Mouse (Mus musculus) limb, embryonic 13.5 days (tissue): ENCODE measurements around the gene Nkrf. TPM values are rescaled to one million over a fixed set of nuclear protein-coding genes. Genes with fewer than 3 reads are reported as not detected.

Experiments used
- ATAC-seq: fragments of 200-750 bp; cut with Nextera tagmentation; 2 replicates; pipeline ENCODE4 v1.8.0; 2017; ENCODE audit warnings: low read depth, moderate number of reproducible peaks, moderate TSS enrichment; ENCODE audit not compliant: low FRiP score
- H3K27ac ChIP-seq: fragments of 300-500 bp; sonication (generic); 2 replicates; pipeline ENCODE4 v1.5.1; 2015; ENCODE audit warnings: inconsistent platforms, mild to moderate bottlenecking, moderate library complexity
- H3K27me3 ChIP-seq: fragments of 300-500 bp; sonication (generic); 2 replicates; pipeline ENCODE4 v1.6.1; 2015; ENCODE audit warnings: mild to moderate bottlenecking, inconsistent platforms
- H3K36me3 ChIP-seq: fragments of 300-500 bp; sonication (generic); 2 replicates; pipeline ENCODE4 v1.6.1; 2015; ENCODE audit warnings: inconsistent platforms, mild to moderate bottlenecking, moderate library complexity
- H3K4me1 ChIP-seq: fragments of 300-500 bp; sonication (generic); 2 replicates; pipeline ENCODE4 v1.6.1; 2015; ENCODE audit warnings: inconsistent platforms
- H3K4me2 ChIP-seq: fragments of 300-500 bp; sonication (generic); replicated peaks from 2 replicates; pipeline ENCODE4 v1.6.1; 2015; ENCODE audit warnings: inconsistent platforms, mild to moderate bottlenecking, moderate library complexity
- H3K4me3 ChIP-seq: fragments of 300-500 bp; sonication (generic); 2 replicates; pipeline ENCODE4 v1.5.1; 2015; ENCODE audit warnings: moderate library complexity, mild to moderate bottlenecking, inconsistent platforms
- H3K9ac ChIP-seq: fragments of 300-500 bp; sonication (generic); 2 replicates; pipeline ENCODE4 v1.6.1; 2015; ENCODE audit warnings: mild to moderate bottlenecking, inconsistent platforms
- H3K9me3 ChIP-seq: fragments of 300-500 bp; sonication (generic); 2 replicates; pipeline ENCODE4 v1.6.1; 2016; ENCODE audit warnings: inconsistent platforms
- WGBS: fragments of 180-500 bp; shearing (Covaris S2); methylation state at CpG from one replicate; pipeline ENCODE4 v1.1.7; 2015; 5-methylcytosine and 5-hydroxymethylcytosine counted together
- polyA plus RNA-seq: library from polyadenylated mRNA; unstranded; fragments of >200 nt; fragmentation: Nextera tagmentation; extraction: Ambion mirVana; gene quantifications from 2 replicates; pipeline ENCODE4 v1.2.1, GENCODE M21; 2015

Gene Nkrf
- 1.5 TPM in 2 replicates for polyA plus RNA-seq

DNA sequence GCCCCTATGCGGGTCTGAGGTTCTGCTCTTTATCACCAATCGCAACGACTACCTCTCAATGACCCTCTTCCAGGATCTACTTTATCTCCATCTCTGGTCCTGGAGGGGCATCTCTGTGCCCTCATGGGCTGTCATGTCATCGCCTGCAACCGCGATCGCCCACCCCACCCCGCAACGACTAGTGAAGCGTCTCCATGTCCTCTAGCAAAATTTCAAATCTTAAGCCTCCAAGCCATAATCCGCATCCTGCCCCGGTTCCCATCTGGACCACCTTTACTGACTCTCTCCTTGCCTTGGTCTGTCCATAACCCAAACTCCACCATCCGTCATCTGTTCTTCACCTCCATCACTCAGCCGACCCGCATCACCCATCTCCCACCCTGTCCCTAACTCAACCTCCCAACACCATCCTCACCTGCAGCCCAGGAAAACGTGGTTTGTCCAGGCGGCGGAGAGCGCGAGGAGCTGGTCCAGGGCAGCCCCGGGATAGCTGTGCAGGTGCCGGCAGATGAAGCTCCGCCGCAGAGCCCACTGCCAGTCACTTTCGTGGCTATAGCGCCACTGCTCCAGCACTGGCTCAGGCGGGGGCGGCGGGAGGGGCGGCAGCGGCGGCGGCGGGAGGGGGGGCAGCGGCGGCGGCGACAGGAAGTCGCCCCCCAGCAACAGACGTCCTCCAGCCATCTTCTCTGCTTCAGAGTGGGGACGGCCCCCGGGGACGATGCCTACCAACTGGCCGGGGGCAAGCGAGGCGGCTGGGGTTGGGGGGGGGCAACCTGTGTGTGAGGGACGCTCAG is at the start of gene Nkrf:
Gene Nkrf (minus strand): TSS at position 579 of the 794 bp plus-strand sequence.
- H3K9me3 ChIP-seq: no peaks in the 10 kb centered on the region
- peak; percentile 17; the same call in 1 of the 2 replicates for ATAC-seq
- H3K27me3 ChIP-seq: no peaks in the 10 kb centered on the region
- H3K9ac ChIP-seq: peak within 1 kb of the TSS; percentile 69
- peak within 1 kb of the TSS; percentile 55; the same call in 1 of the 2 replicates for H3K27ac ChIP-seq
- no peaks in the 10 kb centered on the region for H3K36me3 ChIP-seq
- H3K4me3 ChIP-seq: peak within 1 kb of the TSS; percentile 56
- WGBS: 23% methylated on average over 35 of the region's 47 CpGs
- 0 out of 2 replicates have a peak, but pooled peaks cover 3% of the 10 kb centered on the region for H3K4me1 ChIP-seq
- H3K4me2 ChIP-seq: peak within 1 kb of the TSS; percentile 72

DNA sequence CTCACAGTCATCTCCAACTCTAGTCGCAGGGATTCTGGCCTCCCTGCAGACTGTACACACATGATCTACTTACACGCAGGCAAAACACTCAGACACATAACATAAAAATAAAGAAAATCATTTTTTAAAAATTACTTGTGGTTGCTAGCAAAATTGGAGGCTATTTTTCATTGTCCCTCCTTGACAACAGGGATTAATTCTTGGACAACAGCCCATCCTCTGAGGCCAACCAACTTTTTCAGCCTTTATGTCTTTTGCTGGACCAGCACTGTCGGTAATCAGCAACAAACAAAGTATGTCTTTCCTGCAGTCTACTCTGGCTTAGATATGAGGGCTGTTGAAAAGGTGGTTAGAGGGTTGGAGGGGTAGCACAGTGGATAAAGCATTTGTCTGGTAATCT is 38.4 kb upstream of the Nkrf start:
- no peak overlapping the region for H3K4me2 ChIP-seq
- no peak overlapping the region for H3K27ac ChIP-seq
- peaks cover 14% of the 10 kb centered on the region for H3K36me3 ChIP-seq
- no peaks in the 10 kb centered on the region for H3K9me3 ChIP-seq
- H3K4me3 ChIP-seq: no peak overlapping the region
- H3K9ac ChIP-seq: no peak overlapping the region
- WGBS: 80% methylated on average over 3 of the region's 3 CpGs
- no peak for ATAC-seq
- H3K27me3 ChIP-seq: no peaks in the 10 kb centered on the region
- H3K4me1 ChIP-seq: no peaks in the 10 kb centered on the region

GRCm38 (mm10) chrX:36939806-36940413 is 37.2 kb upstream of the Nkrf start:
- Histone ChIP-seq H3K36me3 (peaks cover 14% of the 10 kb centered on the region), H3K4me1 (no peaks in the 10 kb centered on the region), H3K9ac (no peak overlapping the region), H3K4me2 (no peak overlapping the region), H3K27ac (no peak overlapping the region), H3K4me3 (no peak overlapping the region), H3K27me3 (no peaks in the 10 kb centered on the region), H3K9me3 (no peaks in the 10 kb centered on the region)
- no peak for ATAC-seq
- 80% methylated on average over 4 of the region's 4 CpGs for WGBS

DNA sequence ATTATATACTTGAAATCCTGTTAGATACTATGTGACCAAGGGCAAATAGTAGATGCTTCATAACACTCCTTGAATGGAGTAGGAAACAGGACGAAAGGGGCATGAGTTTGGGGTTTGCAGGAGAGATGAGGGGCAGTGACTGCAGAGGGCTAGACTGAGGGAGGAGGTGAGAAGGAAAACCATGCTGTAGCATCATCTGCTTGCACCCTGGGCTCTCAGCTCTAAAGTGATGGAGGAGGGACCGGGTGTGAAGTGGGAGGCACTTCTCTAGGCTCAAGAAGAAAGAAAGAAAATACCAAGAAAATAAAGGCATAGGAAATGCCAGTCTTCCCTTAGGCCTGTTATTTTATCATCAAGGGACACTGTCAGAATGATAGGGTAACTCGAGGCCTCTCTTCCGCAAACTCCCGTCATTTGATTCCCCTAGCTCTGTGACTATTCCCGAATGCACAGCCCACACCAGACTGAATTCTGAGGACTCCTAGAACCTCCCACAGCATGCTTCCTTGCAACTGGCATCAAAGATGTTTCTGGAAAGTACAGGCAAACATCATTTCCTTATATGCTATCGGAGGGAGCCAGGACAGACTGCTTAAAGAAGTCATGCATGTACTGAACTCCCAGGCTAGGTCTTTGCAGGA is 32.7 kb upstream of the Nkrf start:
- Histone ChIP-seq H3K4me2 (no peak overlapping the region), H3K4me1 (no peaks in the 10 kb centered on the region), H3K9me3 (no peaks in the 10 kb centered on the region), H3K27me3 (no peaks in the 10 kb centered on the region), H3K36me3 (peaks cover 5% of the 10 kb centered on the region; the same call in 1 of the 2 replicates), H3K27ac (no peak overlapping the region), H3K4me3 (no peak overlapping the region), H3K9ac (no peak overlapping the region)
- WGBS: 62% methylated on average over 7 of the region's 7 CpGs
- no peak for ATAC-seq

DNA sequence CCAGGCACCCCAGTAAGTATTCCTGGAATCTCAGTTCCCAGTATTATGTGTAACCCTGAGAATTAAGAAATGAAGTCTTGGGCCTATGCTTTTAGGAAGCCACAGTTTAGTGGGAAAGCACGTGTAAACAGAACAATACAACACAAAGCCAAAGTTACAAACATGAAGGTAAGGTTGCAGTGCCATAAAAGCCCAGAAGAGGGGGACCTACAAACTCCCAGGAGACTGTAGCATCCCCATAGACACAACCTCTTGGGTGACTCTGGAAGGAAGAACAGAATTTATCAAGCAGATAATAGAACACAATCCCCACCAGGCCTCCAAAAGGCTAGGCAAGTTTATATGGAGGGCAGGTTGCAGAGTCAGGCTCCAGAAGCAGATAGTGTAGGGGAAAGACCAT is 27.9 kb upstream of the Nkrf start:
- Histone ChIP-seq H3K27me3 (no peaks in the 10 kb centered on the region), H3K27ac (no peak overlapping the region), H3K4me1 (no peaks in the 10 kb centered on the region), H3K9me3 (no peaks in the 10 kb centered on the region), H3K4me2 (no peak overlapping the region), H3K36me3 (peaks cover 11% of the 10 kb centered on the region), H3K9ac (no peak overlapping the region), H3K4me3 (no peak overlapping the region)
- no peak for ATAC-seq
- 52% methylated on average over 1 of the region's 1 CpGs for WGBS

GRCm38 (mm10) chrX:36929694-36930093 is 27.0 kb upstream of the Nkrf start:
- Histone ChIP-seq H3K4me2 (no peak overlapping the region), H3K27me3 (no peaks in the 10 kb centered on the region), H3K9ac (no peak overlapping the region), H3K9me3 (no peaks in the 10 kb centered on the region), H3K4me1 (no peaks in the 10 kb centered on the region), H3K27ac (no peak overlapping the region), H3K36me3 (peaks cover 11% of the 10 kb centered on the region), H3K4me3 (no peak overlapping the region)
- WGBS: 76% methylated on average over 4 of the region's 4 CpGs
- ATAC-seq: no peak

DNA sequence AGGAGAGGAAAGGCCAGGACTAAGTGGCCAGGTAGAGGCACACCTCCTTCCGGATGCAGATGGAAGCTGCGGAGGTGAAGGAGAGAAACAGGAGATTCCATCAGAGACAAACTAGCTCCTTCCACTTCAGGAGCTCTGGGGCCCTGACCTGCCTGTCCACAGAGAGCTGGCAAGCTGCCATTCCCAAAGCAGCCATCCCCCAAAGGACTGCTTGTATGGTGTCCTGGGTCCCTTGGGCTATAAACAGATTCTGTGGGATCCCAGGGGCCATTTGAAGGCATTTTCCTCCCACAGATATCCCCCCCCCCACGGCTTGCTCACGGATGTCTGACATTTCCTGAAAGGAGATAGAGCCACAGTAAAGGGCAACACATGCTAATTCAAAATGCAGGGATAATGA is 26.1 kb upstream of the Nkrf start:
- WGBS: 73% methylated on average over 4 of the region's 4 CpGs
- H3K4me3 ChIP-seq: no peak overlapping the region
- H3K9ac ChIP-seq: no peak overlapping the region
- H3K9me3 ChIP-seq: no peaks in the 10 kb centered on the region
- H3K36me3 ChIP-seq: peaks cover 11% of the 10 kb centered on the region
- no peaks in the 10 kb centered on the region for H3K27me3 ChIP-seq
- no peak for ATAC-seq
- no peaks in the 10 kb centered on the region for H3K4me1 ChIP-seq
- no peak overlapping the region for H3K27ac ChIP-seq
- no peak overlapping the region for H3K4me2 ChIP-seq

DNA sequence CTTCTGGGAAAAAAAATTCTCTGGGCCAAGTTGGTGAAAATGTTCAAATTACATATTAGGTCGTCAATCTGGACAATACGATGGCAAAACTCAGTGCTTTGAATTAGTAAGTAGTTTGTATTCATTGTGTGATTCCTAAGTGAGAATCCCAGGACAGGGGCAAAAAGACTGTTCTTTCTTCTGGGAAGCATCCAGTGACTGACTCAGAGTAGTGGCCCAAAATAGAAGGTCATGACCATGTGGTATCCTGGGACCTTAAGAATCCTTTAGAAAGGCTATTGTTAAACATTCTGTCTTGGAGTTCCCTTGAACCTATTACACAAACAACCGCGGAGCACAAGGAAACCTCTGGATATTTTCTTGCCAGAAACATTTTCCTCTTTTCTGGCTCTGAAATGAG is 18.6 kb upstream of the Nkrf start:
- ATAC-seq: no peak
- no peak overlapping the region for H3K4me2 ChIP-seq
- H3K27ac ChIP-seq: no peak overlapping the region
- H3K9me3 ChIP-seq: no peaks in the 10 kb centered on the region
- no peaks in the 10 kb centered on the region for H3K4me1 ChIP-seq
- H3K27me3 ChIP-seq: no peaks in the 10 kb centered on the region
- H3K36me3 ChIP-seq: peaks cover 10% of the 10 kb centered on the region
- no peak overlapping the region for H3K4me3 ChIP-seq
- H3K9ac ChIP-seq: no peak overlapping the region
- 91% methylated on average over 4 of the region's 4 CpGs for WGBS

DNA sequence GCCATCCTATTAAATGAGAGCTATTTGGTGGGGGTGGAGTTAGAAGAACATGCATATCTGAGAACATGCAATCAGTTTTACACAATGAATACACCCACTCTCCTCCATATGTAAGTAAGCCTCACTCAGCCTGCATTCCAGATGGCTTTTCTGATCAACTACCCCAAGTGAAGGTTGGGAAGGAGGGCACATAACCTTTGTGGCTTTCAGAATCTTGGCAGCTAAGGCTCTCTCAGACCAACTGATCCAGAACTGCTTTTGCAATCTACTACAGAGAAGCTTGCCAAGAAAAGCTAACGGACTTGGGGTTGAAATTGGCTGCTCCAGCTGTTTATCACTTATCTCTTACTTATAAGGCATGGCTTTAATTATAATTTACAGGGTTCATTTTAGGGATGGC is 15.1 kb upstream of the Nkrf start:
- WGBS: 90% methylated on average over 1 of the region's 1 CpGs
- Histone ChIP-seq H3K9ac (no peak overlapping the region), H3K4me1 (no peaks in the 10 kb centered on the region), H3K27me3 (no peaks in the 10 kb centered on the region), H3K4me3 (no peak overlapping the region), H3K27ac (no peak overlapping the region), H3K4me2 (no peak overlapping the region), H3K36me3 (peaks cover 12% of the 10 kb centered on the region), H3K9me3 (no peaks in the 10 kb centered on the region)
- ATAC-seq: no peak

DNA sequence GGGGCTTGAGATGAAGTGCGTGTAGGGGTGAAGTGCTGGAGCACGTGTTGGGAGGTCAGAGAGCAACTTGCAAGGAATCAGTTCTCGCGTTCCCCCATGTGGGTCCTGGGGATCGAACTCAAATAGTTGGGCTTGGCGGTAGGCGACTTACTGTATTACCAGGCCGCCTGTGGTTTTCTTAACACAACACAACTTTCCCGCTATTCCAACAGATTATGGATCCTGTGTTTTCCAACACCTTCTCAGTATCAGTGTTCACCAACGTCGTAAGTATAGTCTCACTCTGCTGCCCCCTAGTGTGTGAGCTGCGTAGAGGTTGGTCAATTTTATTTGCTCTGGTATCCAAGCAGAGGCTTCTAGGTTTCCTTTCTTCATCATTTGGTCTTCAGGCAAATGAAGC is 8.6 kb upstream of the Nkrf start:
- 54% methylated on average over 12 of the region's 12 CpGs for WGBS
- Histone ChIP-seq H3K4me1 (no peaks in the 10 kb centered on the region), H3K9ac (no peak overlapping the region), H3K36me3 (peaks cover 2% of the 10 kb centered on the region; the same call in 1 of the 2 replicates), H3K4me2 (no peak overlapping the region), H3K27ac (no peak overlapping the region), H3K9me3 (no peaks in the 10 kb centered on the region), H3K27me3 (no peaks in the 10 kb centered on the region), H3K4me3 (no peak overlapping the region)
- no peak for ATAC-seq

GRCm38 (mm10) chrX:36906539-36906938 is 3.8 kb upstream of the Nkrf start:
- WGBS: 27% methylated on average over 5 of the region's 5 CpGs
- no peak overlapping the region for H3K4me2 ChIP-seq
- H3K9ac ChIP-seq: no peak overlapping the region
- H3K36me3 ChIP-seq: no peaks in the 10 kb centered on the region
- no peak overlapping the region for H3K4me3 ChIP-seq
- H3K27me3 ChIP-seq: no peaks in the 10 kb centered on the region
- H3K9me3 ChIP-seq: no peaks in the 10 kb centered on the region
- 0 out of 2 replicates have a peak, but pooled peaks cover 3% of the 10 kb centered on the region for H3K4me1 ChIP-seq
- no peak for ATAC-seq
- no peak overlapping the region for H3K27ac ChIP-seq

DNA sequence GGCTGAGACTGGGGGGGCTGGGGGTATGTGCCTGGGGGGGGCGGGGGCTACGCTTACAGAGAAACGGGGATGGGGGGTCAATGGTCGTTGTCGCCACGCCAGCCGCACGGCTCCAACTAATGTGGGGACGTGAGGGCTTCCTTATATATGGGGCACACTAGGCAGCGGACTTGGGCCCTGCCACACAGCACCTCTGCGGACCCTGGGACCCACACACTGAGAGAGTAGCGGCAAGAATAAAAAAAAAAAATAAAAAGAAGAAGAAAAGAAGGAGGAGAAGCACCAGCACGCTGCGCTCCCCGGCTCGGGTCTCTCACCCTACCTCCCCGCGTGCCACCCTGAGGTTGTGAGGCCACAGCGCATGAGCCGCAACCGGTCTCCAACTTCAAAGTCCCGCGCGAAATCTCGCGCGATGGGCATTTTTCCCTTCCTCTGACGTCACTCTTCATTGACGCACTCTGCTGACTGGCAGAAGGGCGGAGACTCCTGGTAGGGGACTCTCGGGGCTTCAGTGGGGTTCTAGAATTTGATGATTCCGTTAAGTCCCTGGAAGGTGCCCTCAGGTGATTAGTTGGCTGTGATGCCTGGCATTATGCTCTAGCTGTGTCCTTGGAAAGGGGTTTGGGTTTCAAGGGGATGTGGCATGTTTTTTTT is 543 bp upstream of the Nkrf start:
- WGBS: 16% methylated on average over 30 of the region's 32 CpGs
- ATAC-seq: peak; percentile 90
- Histone ChIP-seq H3K27ac (peak overlapping the region; percentile 55; the same call in 1 of the 2 replicates), H3K4me2 (peak overlapping the region; percentile 72), H3K36me3 (no peaks in the 10 kb centered on the region), H3K9me3 (no peaks in the 10 kb centered on the region), H3K27me3 (no peaks in the 10 kb centered on the region), H3K9ac (peak overlapping the region; percentile 69), H3K4me3 (peak overlapping the region; percentile 56), H3K4me1 (0 out of 2 replicates have a peak, but pooled peaks cover 3% of the 10 kb centered on the region)
